Mouse (Mus musculus): ENCODE results near the gene Chtop. TPM values are rescaled to one million over a fixed set of nuclear protein-coding genes. Genes with fewer than 3 reads are reported as not detected.
A peak's percentile ranks its signal among the peaks of the same experiment; 100 is the strongest.

Chtop gene
- total RNA-seq, 1 experiment from 2014 or later: 101 TPM

DNA sequence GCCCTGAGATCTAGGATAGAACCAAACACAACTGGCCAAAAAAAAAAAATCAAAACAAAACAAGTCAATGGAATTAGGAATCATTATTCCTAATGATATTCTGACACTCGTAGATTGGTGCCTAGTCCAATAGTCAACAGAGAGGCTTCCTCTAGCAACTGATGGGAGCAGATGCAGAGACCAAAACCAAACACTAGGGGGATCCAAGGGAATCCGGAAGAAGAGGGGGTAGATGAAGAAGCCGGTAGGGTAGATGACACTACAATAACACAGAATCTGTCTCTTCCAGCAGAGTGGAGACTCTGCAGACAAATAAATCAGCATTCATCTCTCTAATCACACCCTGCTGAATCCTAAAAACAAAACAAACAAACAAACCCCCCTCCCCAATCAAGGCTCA lies 37.1 kb downstream of the Chtop start:
- peak; percentile 58 for ATAC-seq (ENCODE audit: extremely low read depth, insufficient number of reproducible peaks, low FRiP score, poor library complexity, severe bottlenecking)

DNA sequence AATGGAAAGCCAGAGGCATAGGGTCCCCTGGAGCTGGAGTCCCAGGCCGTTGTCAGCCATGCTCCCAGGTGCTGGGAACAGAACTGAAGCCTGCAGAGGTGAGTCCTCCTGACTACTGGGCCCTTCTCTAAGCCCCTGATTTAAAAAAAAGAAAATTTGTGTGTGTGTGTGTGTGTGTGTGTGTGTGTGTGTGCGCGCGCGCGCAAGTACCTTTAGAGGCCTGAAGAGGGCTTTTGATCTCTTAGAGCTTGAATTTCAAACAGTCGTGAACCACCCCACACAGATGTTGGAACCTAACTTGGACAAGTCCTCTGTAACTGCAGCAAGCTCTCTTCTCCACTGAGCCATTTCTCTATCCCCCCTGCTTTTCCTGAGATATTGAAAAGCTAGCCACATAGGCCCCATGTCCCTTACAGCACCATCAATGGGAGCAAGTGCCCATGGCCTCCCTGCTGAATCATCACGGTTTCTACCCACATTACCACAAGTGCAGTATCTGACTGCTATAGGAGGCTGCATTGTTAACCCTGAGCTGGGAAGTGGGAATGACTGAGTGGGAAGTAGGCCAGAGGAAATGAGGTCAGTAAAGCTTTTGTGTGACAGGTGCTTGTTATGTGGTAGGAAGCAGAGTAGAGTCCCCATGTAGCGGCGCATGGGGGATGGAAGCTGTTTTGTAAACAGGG lies 41.5 kb downstream of the Chtop start:
- ATAC-seq (ENCODE audit: extremely low read depth, insufficient number of reproducible peaks, low FRiP score, poor library complexity, severe bottlenecking): no peak

DNA sequence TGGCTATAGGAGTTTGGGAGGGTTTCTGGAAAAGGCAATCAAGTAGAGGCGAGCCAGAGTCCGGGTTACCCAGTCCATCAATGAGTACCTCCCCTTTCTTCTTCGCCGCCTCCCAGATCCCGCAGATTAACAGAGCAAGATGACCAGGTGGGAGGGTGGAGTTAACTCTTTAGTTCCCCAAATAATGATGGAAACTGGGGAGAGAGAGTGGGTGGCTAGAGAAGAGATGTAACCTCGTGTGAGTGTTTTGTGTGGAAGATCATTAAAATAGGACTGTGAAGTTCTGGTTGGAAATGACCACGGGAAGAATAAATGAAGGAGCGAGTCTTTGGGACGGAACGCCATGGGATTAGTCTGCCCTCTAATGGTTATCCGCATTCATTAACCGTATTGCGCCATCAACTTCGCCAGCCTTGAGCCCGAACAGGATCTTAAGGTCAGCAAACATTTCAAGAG lies 43.0 kb downstream of the Chtop start:
- ATAC-seq (ENCODE audit: extremely low read depth, insufficient number of reproducible peaks, low FRiP score, poor library complexity, severe bottlenecking): no peak

DNA sequence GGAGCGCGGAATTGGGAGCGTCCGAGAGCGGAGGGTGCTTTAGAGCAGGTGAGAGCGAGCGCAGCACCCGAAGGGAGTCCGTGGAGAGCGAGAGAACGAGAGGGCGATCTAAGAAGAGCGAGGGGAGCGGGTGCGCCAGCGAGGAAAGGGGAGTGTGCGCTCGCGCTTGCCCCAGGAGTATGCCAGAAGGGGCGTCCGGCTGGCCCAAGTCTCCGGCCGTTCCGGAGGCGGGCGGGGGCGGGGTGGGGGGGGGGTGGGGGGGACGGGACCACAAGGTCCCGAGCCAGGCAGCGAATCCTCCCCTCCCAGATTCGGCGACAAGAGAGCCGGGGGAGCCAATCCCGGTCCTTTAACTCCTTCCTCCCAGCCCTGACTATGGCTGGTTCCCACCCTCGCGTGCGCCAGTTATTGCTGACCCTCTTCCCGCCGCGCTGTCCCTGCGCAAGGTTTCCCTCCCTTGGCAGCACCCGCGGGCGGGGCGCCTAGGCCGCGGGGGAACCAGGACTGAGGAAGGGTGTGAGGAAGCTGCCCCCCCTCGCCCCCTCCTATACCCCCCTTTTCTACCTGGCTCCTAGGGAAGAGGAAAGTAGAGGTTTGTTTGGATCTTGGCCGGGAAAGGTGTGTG lies 43.5 kb downstream of the Chtop start, which contains the start of gene Npr1:
Npr1 (minus strand) TSS at position 181 of the 625 bp plus-strand sequence.
- ATAC-seq (ENCODE audit: extremely low read depth, insufficient number of reproducible peaks, low FRiP score, poor library complexity, severe bottlenecking): peak; percentile 17; the same call in 1 of the 2 replicates

DNA sequence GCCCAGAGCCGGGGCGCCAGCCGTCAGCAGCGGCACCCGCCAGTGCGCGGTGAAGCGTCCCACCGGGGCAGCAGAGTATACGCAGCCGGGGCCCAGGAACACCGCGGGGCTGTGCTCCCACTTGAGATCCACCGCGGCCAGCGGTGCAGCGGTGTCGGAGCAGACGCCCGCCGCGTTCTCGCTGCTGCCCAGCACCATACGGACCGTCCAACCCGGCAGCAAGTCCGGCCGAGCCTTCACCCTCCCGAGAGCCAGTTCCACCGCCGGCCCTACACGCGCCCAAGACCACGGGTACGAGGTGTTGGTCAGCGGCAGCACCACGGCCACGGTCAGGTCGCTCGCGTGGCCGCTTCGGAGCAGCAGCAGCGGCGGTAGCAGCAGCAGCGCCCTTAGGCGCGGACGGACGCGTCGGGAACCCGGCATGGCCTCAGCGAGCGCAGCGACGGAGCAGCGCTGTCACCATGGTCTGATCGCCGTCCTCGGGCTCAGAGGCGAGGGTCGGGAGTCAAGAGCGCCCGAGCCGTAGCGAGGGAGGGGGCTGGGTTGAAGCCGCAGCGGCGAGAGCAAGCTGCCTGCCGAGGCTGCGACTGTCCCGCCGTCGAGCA lies 44.1 kb downstream of the Chtop start:
- ATAC-seq (ENCODE audit: extremely low read depth, insufficient number of reproducible peaks, low FRiP score, poor library complexity, severe bottlenecking): peak; percentile 15; the same call in 1 of the 2 replicates

DNA sequence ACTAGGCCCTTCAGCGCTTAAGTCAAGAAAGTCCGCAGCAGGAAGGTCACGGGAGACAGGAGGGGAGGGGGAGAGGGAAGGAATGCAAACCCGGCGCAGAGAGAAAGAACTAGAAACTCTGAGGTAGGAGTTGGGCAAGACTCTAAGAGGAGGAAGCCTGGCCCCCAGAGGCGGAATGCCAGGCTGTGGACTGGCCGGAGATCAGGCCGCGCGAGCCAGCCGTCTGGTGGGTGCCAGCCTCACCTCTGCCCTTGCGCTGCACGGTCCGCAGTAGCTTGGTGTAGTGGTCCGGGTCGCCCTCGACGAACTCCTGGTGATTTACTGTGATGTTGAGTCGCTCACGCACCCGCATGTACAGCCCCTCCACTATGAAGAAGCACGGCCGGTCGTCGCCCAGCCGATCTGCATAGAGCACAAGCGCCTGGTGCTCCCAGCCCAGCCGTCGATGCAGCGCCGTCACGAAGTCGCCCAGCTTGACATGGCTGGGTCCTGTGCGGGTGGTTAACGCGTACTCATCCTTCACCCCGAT lies 44.7 kb downstream of the Chtop start:
- ATAC-seq (ENCODE audit: extremely low read depth, insufficient number of reproducible peaks, low FRiP score, poor library complexity, severe bottlenecking): no peak

DNA sequence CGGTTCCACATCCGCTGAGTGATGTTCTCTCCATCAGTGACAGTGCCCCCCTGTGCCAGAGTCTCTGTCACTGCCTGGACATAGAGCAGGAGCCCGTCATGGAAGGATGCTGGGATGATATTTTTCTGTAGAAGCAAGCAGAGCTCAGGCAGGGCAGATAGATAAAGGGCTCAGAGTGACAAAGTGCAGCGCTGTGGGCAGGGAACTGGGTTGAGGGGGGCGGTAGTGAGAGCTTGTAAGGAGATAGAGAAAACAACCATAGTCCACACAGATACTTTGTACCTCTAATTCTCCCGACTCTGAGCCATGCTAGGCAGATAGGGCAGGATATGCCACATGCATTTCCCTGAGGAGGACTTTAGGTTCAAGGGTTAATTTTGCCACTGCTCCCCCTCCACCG lies 46.7 kb downstream of the Chtop start:
- ATAC-seq (ENCODE audit: extremely low read depth, insufficient number of reproducible peaks, low FRiP score, poor library complexity, severe bottlenecking): no peak

DNA sequence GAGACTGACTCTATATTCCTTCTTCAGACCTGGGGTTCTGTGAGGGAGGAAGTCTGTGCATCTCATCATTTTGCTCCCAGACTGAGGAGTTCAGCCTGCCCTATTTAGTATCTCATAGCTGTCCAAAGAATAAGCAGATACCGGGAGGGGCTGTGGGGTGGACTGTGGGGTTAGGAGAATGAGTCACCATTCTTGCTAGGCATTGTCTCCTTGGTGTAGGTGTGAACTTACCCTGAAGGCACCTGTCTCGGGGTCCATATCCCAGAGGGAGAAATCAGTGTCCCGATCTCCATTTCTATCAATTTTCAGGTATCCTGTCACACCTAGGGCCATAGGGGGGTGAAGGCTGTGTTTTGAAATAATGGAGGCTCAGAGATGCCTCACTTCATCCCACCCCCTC lies 47.4 kb downstream of the Chtop start:
- ATAC-seq (ENCODE audit: extremely low read depth, insufficient number of reproducible peaks, low FRiP score, poor library complexity, severe bottlenecking): no peak

DNA sequence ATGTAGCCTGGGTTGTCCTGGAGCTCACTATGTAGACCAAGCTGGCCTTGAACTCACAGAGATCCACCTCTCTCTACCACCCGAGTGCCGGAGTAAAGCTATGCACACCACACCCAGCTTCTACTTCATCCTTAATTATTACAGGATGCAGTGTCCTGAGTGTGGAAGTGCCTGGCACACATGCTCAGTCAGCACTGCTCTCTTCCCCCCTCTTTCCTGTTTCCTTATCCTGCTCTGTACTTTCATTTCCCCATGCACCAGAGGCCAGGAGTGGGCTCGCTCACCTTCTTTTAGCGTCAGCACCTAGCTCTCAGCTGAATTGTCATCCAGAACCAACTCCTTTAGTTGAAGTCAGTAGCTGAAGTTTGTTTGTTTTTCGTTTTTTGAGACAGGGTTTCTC lies 49.0 kb downstream of the Chtop start:
- no peak for ATAC-seq (ENCODE audit: extremely low read depth, insufficient number of reproducible peaks, low FRiP score, poor library complexity, severe bottlenecking)

DNA sequence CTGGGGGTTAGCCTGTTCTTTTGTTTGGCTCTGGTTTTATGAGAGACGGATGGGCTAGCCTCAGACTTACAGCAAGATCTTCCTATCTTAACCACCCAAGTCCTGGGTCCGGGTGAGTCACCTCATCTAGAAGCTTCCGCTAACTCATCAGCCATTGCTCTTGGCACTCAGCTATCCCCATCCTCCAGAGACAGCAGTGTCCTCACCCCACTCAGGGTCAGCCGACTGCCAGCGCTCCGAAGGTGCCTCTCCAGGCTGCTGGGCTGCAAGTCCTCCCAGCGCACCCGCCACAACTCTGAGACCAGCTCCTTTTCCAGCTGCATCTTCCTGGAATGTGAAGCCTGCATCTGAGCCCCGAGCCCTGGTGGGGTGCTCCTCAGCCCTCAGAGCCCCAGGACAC lies 49.6 kb downstream of the Chtop start:
- ATAC-seq (ENCODE audit: extremely low read depth, insufficient number of reproducible peaks, low FRiP score, poor library complexity, severe bottlenecking): no peak

DNA sequence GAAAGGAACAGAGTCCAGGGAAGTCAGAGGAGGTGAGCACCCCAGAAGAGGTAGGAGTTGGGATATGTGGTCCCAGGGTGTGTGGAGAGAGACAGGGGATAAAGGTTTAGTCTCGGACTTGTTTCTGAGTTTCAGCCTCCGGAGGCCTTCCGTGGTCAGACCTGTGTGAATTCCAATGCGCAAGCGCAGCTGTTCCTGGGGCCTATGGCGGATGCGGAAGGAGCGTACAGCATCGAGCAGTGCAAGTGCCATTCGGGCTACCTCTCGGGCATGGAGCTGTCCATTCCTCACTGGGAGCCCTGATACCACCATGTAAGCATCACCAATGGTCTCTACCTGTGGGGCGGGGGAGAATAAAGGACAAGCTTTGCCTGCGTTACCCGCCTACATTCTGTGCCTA lies 54.4 kb downstream of the Chtop start:
- no peak for ATAC-seq (ENCODE audit: extremely low read depth, insufficient number of reproducible peaks, low FRiP score, poor library complexity, severe bottlenecking)

DNA sequence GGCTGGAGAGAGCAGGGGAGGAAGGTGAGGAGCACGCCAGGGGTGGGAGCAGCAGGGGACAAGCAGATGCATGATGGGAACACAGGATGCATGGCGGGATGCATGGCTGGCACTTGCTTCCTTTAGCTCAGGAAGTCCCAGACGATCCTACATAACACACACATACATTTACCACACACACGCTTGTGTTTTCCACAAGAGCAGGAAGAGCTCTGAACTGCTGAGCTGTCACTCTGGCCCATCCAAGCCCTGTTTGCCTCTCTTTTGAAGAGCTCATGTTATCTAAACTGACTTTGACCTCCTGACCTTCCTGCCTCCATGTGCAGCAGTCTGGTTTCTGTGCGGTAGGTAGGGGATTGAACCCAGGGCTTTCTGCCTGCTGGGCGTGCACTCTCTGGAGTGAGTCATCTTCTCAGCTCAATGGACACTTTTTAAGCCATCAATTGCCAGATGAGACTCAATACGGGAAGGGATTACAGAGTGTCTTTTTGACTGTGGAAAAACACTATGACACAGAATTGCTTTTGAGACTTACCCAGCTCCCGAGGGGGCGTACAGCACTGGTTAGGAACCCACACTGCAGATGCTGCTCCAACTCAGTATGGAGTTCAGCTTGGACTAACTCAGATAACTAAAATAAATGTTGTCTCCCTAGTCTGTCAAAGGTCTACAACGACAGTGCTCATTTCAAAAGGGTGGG lies 57.8 kb downstream of the Chtop start:
- no peak for ATAC-seq (ENCODE audit: extremely low read depth, insufficient number of reproducible peaks, low FRiP score, poor library complexity, severe bottlenecking)

DNA sequence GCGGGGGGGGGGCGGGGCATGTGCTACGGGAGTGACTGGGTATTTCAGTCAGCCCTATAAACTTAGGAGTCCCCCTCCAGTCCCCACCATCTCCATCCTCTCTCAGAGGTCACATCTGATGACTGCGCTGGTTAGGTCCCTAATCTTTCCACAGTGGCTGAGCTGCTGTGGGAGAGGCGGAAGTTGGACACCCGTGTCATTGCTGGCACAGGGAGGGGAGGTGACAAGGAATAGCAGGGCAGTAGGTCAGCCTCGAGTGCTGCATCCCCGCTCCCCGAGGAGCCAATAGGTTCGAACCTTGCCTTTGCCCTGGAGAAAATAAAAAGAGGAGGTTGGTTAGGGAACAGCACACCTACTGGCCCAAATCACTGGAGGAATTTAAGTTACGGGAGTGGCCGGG lies 58.4 kb downstream of the Chtop start:
- ATAC-seq (ENCODE audit: extremely low read depth, insufficient number of reproducible peaks, low FRiP score, poor library complexity, severe bottlenecking): no peak

Other genes with a start within 250 kb of the Chtop start
- 59.8 and 70.4 TPM in 2 replicates for gene Dennd4b, start 244.3 kb downstream of the Chtop start, total RNA-seq (2017)
- gene Gatad2b, start 216.3 kb downstream of the Chtop start, total RNA-seq (2017): 56.0 and 64.1 TPM in 2 replicates
- gene Slc27a3, start 119.6 kb downstream of the Chtop start, total RNA-seq (2017): 0.35 and 2.7 TPM in 2 replicates
- gene Ints3, start 75.9 kb downstream of the Chtop start, total RNA-seq (2017): 17.3 and 23.2 TPM in 2 replicates
- gene Npr1, start 43.6 kb downstream of the Chtop start, total RNA-seq (2017): 0.12 TPM in 1 of 2 replicates, not detected in the other
- gene Ilf2, start 33.4 kb downstream of the Chtop start, total RNA-seq (2017): 64.5 and 67.2 TPM in 2 replicates
- 41.6 and 45.4 TPM in 2 replicates for gene Snapin, start 18.5 kb downstream of the Chtop start, total RNA-seq (2017)
- gene S100a1, start 4.9 kb upstream of the Chtop start, total RNA-seq (2017): 11.2 and 13.0 TPM in 2 replicates
- gene S100a13, start 4.9 kb upstream of the Chtop start, total RNA-seq (2017): 35.1 and 41.4 TPM in 2 replicates
- 1.6 and 2.0 TPM in 2 replicates for gene S100a14, start 17.4 kb upstream of the Chtop start, total RNA-seq (2017)
- gene S100a16, start 27.8 kb upstream of the Chtop start, total RNA-seq (2017): not detected in 2 replicates
- gene S100a3, start 51.1 kb upstream of the Chtop start, total RNA-seq (2017): 1.4 and 2.3 TPM in 2 replicates
- gene S100a2, start 80.7 kb upstream of the Chtop start, total RNA-seq (2017): not detected in 2 replicates
- not detected in 2 replicates for gene Gm42674, start 92.4 kb upstream of the Chtop start, total RNA-seq (2017)
- gene S100a4, start 94.3 kb upstream of the Chtop start, total RNA-seq (2017): 88.4 and 95.9 TPM in 2 replicates
- gene S100a5, start 99.0 kb upstream of the Chtop start, total RNA-seq (2017): not detected in 2 replicates
- 1,146 and 1,580 TPM in 2 replicates for gene S100a6, start 103.4 kb upstream of the Chtop start, total RNA-seq (2017)
- 0.81 and 1.1 TPM in 2 replicates for gene S100a7a, start 144.5 kb upstream of the Chtop start, total RNA-seq (2017)
- gene S100a8, start 159.5 kb upstream of the Chtop start, total RNA-seq (2017): 8,742 and 9,143 TPM in 2 replicates
- 13,076 and 15,649 TPM in 2 replicates for gene S100a9, start 186.2 kb upstream of the Chtop start, total RNA-seq (2017)
- gene Pglyrp4, start 217.4 kb upstream of the Chtop start, total RNA-seq (2017): 5.4 and 6.2 TPM in 2 replicates

All from neutrophil, adult 5-6 weeks (primary cell).